Mouse (Mus musculus) erythroid progenitor cell, adult 5-6 weeks (primary cell): ENCODE results near the gene Btbd9. TPM values are rescaled to one million over a fixed set of nuclear protein-coding genes. Genes with fewer than 3 reads are reported as not detected.

Experiments used
- ATAC-seq: replicated peaks from 2 replicates; pipeline ENCODE4 v1.8.0; 2016; ENCODE audit warnings: moderate number of reproducible peaks, mild to moderate bottlenecking, moderate TSS enrichment, inconsistent platforms; ENCODE audit not compliant: poor library complexity, low FRiP score, severe bottlenecking
- total RNA-seq, 2 experiments: library from RNA; stranded (forward) in 1 of 2; stranded (reverse) in 1 of 2; fragments of 150-400 nt in 1 of 2; fragments of 186-747, 209-891 nt in 1 of 2; gene quantifications; 2 replicates each; pipeline versions ENCODE4 v1.2.3 to v1.2.4; 2015 to 2017; ENCODE audit warnings: low replicate concordance in 2 of 2

Btbd9 gene
- total RNA-seq, 2 experiments from 2014 or later = 7.7 to 8.8 TPM

DNA sequence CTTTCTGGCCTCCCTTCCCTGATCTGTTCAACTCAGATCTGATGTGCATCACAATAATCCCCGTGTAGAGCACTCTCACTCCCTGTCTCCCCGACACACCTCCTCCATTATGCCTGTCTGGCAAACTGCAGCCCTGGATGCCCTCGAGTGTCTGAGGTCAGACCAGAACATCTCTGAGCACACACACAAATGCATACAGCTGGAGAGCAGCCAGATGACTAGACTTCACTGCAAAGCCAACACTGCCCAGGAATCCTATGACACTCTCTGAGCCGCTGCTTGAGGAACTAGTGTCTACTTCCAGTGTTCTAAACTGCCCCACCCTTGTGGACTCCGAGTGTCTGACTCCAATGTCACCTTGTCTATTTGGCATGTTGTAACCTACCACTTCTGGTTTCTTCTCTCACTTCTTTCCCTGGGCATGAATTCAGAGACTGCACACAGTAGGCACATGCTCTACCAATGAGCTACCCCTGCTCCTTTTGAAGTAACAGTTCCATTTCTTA lies 112.0 kb downstream of the Btbd9 start:
- no peak for ATAC-seq

- no peak for ATAC-seq
Observed at GRCm38 (mm10) chr17:30460727-30461349, 115.5 kb downstream of the Btbd9 start.

GRCm38 (mm10) chr17:30459706-30460105 lies 116.6 kb downstream of the Btbd9 start:
- ATAC-seq = no peak

- ATAC-seq = no peak
Observed at GRCm38 (mm10) chr17:30458926-30459325, 117.4 kb downstream of the Btbd9 start.

DNA sequence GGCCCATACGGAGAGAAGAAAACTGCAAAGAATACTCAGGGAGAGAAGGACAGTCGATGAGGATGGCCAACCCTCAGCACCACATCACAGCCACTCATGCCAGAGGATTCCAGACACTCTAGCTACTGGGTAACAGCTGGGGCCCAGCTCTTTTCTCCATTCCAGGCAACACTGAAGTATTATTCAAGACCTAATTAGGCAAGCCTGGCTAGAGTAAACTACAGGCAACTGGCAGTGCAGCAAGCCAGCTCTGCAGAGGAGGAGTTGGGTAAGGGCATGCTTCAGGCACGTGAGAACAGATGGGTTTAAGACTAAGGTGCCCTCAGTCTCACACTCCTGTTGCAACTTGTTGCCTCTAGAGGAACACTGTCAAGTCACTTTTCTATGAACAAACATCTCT lies 118.0 kb downstream of the Btbd9 start:
- no peak for ATAC-seq

GRCm38 (mm10) chr17:30457486-30457885 lies 118.8 kb downstream of the Btbd9 start:
- no peak for ATAC-seq

- no peak for ATAC-seq
Observed at GRCm38 (mm10) chr17:30456293-30456692, 120.0 kb downstream of the Btbd9 start.

DNA sequence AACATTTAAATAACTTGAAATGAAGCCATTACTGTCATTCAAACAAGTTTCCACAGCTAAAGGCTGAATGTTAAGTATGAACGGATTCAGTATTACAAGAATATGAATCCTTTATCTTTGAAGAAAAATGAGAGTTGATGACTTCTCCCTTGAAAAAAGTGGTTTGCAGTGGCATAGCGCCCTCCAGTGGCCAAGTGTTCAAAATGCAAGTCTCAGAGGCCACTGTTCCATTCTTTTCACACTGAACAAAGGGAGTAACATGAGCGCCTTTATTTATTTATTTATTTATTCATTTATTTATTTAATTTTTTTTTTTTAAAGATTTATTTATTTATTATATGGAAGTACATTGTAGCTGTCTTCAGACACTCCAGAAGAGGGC lies 121.4 kb downstream of the Btbd9 start:
- ATAC-seq = no peak

DNA sequence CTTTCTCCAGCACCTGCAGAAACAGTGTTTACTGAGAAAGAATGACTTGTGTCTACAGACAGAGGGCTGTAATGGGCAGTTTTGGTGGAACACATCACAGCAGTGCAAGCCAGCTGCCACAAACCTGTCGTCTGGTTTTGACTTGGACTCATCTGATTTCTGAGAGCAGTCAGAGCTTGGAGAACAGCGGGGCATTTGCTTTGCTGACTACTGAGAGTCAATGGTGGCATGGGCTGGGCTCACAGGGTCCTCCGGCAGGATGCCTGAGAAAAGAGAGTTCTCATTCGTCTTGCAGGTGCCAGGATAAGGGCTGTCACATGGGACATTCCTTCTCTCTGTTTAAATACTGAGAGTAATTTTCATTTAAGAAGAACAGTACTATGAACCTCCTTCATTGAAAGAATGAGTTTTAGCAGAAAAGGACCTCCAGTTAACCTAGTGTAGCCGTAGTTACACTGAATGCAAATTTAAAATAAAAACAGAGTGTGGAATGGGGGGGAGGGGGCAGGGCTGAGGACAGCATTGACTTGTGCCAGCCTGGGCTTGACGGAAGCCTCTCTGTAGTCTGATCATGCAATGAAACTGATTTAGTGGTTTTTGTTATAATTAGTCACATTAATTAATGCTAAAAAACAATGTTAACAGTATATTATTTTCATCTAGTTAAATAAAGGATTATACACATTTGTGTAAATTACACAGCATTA lies 122.0 kb downstream of the Btbd9 start:
- ATAC-seq = no peak

- ATAC-seq = no peak
Observed at GRCm38 (mm10) chr17:30453272-30453671, 123.0 kb downstream of the Btbd9 start.

- ATAC-seq = no peak
Observed at GRCm38 (mm10) chr17:30452363-30452762, 123.9 kb downstream of the Btbd9 start.

DNA sequence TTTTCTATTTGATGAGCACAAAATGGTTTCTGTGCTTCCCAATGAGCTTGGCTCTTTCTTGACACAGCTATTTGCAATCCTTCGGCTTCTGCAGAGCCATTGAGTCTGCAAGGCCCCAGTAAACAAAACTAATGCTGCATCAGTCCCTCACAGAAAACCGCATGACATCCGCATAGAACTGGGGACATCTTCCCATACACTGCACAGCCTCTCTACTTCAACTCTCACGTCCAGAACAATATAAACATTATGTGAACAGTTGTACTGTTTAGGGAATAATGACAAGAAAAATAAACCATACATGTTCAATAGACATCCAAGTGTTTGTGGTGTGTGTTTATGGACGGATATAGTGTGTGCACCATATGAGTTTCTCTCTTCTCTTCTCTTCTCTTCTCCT lies 127.7 kb downstream of the Btbd9 start:
- no peak for ATAC-seq

DNA sequence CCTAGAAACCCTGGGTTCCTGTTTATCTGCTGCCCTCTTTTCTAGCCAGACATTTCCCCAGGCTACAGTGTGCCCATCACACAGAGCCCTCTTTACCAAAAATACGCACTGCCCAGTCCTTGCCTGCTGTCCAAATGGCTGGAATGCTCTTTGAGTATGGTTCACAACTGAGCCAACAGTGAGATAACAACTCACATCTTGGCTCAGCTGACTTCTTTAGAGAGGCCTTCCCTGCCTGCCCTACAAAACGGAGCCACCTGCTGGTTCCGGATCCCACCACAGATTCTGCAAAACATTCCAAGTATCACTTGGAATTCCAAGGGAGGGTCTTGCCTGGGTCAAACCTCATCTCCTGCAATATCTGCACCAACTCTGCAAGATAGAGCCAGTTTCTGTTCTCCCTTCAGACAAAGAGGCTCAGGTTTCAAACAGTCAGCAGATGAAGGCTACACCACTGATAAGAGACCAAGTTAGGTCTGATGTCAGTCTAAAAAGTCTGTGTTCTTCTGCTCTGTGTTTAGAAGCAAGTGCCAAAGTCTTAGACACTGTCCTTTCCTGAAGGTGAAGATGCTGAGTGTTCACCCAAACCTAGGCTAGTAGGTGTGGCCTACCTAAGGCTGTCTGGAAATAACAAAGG lies 130.4 kb downstream of the Btbd9 start:
- no peak for ATAC-seq

- no peak for ATAC-seq
Observed at GRCm38 (mm10) chr17:30439702-30440101, 136.6 kb downstream of the Btbd9 start.

DNA sequence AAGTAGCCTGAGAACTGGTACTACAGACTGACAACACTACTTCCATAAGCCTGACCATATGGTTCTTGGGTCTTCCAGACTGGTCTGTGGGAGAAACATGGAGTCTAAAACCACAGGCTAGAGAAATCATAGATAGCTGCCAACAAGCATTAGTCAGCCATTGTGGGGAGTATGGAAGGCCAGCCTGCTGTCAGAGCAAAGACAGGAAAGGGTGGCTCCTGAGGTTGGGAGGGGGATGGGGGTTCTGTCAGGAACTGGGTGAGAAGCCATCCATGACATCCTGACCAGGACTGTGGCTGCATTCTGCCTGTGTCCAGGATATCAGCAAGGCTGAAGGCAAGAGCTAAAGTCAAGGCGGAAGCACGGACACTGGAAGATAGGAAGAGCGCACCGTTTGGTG lies 137.5 kb downstream of the Btbd9 start:
- ATAC-seq = no peak

- ATAC-seq = no peak
Observed at GRCm38 (mm10) chr17:30436021-30436461, 140.2 kb downstream of the Btbd9 start.

DNA sequence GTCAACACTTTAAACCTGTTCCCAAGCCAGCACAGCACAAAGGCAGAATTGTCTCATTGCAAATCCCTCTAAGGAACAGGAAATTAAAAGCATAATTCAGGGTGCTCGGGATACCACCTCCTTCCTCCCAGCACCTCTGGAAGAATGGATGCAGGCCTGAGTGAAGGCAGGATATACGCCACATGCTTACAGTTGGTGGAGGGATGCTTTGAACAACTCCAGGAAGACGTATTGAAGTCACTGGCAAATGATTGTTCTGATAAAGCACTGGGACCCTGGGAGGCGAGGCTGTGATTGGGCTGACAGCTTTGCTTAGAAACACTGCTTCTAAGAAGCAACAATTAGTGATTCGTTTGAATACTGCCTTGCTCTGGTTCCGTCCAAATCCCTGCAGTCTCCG lies 140.8 kb downstream of the Btbd9 start:
- no peak for ATAC-seq

DNA sequence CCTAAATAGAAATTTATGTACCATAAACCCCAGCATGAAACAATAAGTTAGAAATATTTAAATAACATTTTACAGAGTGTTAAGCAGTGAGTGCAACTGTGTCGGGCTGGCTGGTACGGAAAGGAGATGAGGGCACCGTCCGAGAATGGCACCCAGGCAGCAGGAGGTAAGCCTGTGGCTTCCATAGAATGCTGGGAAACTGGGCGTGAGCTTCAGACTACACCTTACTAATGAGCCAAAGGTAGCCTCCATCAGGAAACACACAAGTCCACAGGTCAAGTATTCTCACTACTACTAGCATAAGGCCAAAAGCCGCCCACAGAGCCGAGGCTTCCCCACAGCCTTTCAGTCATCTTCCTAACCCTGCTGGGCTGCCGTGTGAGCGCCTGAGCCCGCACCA lies 144.2 kb downstream of the Btbd9 start:
- no peak for ATAC-seq

DNA sequence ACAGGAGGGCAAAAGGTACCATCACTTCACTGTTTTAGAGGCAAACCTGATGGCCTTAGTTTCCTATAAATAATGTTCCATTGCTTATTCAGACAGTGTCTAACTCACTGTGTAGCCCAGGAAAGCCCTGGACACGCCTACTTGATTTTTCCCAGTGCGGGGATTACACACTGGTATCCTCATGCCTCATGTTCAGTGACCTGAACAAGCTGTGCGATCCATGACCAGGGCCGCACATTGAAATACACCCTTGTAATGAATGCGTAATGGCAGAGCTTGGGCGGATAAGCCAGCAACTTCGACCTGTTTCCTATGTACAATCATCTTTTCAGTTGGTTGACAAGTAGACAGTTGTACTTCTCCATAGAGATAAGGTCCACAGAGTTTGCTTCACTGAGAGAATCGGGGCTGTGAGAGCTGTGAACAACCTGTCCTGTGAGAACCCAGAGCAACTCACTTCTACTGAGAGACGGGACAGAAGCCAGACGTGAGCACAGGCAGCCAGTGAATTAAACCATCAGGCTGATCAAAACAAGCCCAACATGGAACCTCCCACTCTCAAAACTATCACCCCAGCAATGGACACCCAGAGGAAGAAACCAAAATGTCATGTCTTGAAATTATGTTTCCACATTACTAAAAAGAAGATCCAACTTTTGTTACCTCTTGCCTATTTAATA lies 145.2 kb downstream of the Btbd9 start:
- no peak for ATAC-seq

DNA sequence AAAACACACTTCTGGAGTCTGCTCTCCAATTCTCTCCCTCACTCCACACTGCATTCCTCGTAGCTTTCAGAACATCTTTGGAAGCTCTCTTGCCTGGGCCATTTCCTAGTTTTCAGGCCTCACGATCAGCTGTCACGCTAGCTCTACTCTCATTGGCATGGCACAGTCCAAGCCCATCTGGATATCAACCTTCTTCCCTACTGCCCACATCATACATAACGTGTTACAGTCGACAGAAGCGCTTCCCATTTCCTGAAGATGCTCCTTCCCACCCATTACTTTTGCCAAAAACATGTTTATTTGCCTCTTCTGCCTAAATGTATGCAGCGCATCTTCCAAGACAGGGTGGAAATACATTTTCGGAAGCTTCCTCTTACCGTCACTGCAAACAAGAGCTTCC lies 147.6 kb downstream of the Btbd9 start:
- no peak for ATAC-seq
